Mouse (Mus musculus) lung, embryonic 15.5 days (tissue): ENCODE measurements at regions not wholly inside any gene's neighbourhood (a gene's known extent, or its start where the extent isn't known, plus 50 kb on each side); places are given as distances from the start of the nearest gene placed in this dataset.
A peak's percentile ranks its signal among the peaks of the same experiment; 100 is the strongest.
"Not testable (repeated sequence)": the region's sequence is repeated elsewhere in the genome, so short reads cannot be mapped to it uniquely, and the experiment has no call there.

Experiments
- ATAC-seq: fragments of 200-750 bp; cut with Nextera tagmentation; 2 replicates; pipeline ENCODE4 v1.8.0; 2017; ENCODE audit warnings: moderate number of reproducible peaks, borderline replicate concordance; ENCODE audit not compliant: low FRiP score, low TSS enrichment; ENCODE audit errors: extremely low read depth
- H3K27ac ChIP-seq: fragments of 300-500 bp; sonication (generic); 2 replicates; pipeline ENCODE4 v1.5.1; 2015; ENCODE audit warnings: moderate library complexity, mild to moderate bottlenecking, inconsistent platforms
- H3K27me3 ChIP-seq: fragments of 300-500 bp; sonication (generic); 2 replicates; pipeline ENCODE4 v1.6.1; 2015; ENCODE audit warnings: inconsistent platforms
- H3K36me3 ChIP-seq: fragments of 300-500 bp; sonication (generic); 2 replicates; pipeline ENCODE4 v1.6.1; 2015; ENCODE audit warnings: inconsistent platforms
- H3K4me1 ChIP-seq: fragments of 300-500 bp; sonication (generic); 2 replicates; pipeline ENCODE4 v1.6.1; 2015; ENCODE audit warnings: inconsistent platforms
- H3K4me2 ChIP-seq: fragments of 300-500 bp; sonication (generic); 2 replicates; pipeline ENCODE4 v1.6.1; 2015; ENCODE audit warnings: inconsistent platforms, mild to moderate bottlenecking, moderate library complexity
- H3K4me3 ChIP-seq: fragments of 300-500 bp; sonication (generic); 2 replicates; pipeline ENCODE4 v1.5.1; 2015; ENCODE audit warnings: mild to moderate bottlenecking, inconsistent platforms
- H3K9ac ChIP-seq: fragments of 300-500 bp; sonication (generic); 2 replicates; pipeline ENCODE4 v1.6.1; 2015; ENCODE audit warnings: inconsistent platforms
- H3K9me3 ChIP-seq: fragments of 300-500 bp; sonication (generic); 2 replicates; pipeline ENCODE4 v1.6.1; 2016; ENCODE audit warnings: inconsistent platforms
- WGBS: fragments of 180-500 bp; shearing (Covaris S2); methylation state at CpG from one replicate; pipeline ENCODE4 v1.1.7; 2015; 5-methylcytosine and 5-hydroxymethylcytosine counted together

DNA sequence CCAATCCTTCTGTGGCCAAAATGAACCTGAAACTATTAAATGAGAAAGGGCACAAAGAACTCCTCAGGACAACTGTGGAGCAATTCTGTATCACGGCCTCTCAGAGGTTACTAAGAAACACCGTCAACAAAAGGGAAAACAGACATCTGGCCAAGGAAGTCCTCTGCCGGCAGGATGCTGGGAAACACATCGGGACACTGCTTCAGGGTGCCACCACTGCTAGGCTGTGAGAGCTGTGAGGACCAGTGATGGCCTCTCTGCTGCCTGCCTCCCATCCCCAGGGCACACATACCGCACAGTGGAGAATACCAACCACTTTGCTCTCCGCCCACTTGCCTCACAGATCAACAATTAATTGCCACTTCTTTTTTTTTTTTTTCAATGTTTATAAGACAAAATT, 182.6 kb upstream of the Klf14 start:
- Histone ChIP-seq H3K9ac (no peak overlapping the region), H3K27ac (no peak overlapping the region), H3K27me3 (no peaks in the 10 kb centered on the region), H3K4me3 (no peak overlapping the region), H3K9me3 (no peaks in the 10 kb centered on the region), H3K4me1 (0 out of 2 replicates have a peak, but pooled peaks cover 5% of the 10 kb centered on the region), H3K4me2 (no peak overlapping the region), H3K36me3 (no peaks in the 10 kb centered on the region)
- no peak for ATAC-seq
- 79% methylated on average over 6 of the region's 6 CpGs for WGBS

DNA sequence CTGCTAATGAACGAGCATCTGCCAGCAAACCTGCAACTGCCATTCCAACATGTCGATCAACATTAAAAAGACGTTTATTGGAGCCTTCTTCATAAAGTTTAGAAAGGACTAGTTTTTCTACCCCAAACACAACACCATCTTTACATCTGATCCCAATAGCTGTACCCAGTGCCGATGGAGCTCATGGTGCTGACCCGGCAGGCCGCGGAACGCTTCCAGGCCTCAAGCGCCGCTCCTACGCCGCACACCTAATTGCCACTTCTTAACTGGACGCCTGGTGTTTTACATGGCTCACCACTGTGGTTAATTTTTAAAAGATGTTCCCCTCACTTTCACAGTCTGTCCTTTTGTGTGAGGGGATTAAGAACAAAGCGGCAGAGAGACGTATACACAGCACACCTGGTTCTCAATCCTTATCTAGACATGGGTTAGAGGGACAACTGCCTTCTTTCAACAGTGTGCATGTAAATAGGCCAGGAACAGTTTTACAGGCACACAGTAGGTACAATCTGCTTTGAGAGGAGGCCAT, 183.7 kb upstream of the Klf14 start:
- H3K4me2 ChIP-seq, ATAC-seq, H3K27me3 ChIP-seq, H3K9me3 ChIP-seq, H3K36me3 ChIP-seq, H3K9ac ChIP-seq, H3K4me1 ChIP-seq, H3K4me3 ChIP-seq, H3K27ac ChIP-seq: not testable (repeated sequence)
- WGBS = 92% methylated on average over 15 of the region's 15 CpGs

- Histone ChIP-seq H3K4me3 (no peak overlapping the region), H3K9me3 (no peaks in the 10 kb centered on the region), H3K9ac (no peak overlapping the region), H3K4me1 (peaks cover 5% of the 10 kb centered on the region; the same call in 1 of the 2 replicates), H3K27ac (no peak overlapping the region), H3K4me2 (no peak overlapping the region), H3K36me3 (no peaks in the 10 kb centered on the region), H3K27me3 (no peaks in the 10 kb centered on the region)
- 61% methylated on average over 10 of the region's 10 CpGs for WGBS
- no peak for ATAC-seq
These were observed 186.8 kb upstream of the Klf14 start for GRCm38 (mm10) chr6:31145687-31146086.

- 52% methylated on average over 5 of the region's 5 CpGs for WGBS
These were observed 187.9 kb upstream of the Klf14 start for GRCm38 (mm10) chr6:31146779-31147178.

DNA sequence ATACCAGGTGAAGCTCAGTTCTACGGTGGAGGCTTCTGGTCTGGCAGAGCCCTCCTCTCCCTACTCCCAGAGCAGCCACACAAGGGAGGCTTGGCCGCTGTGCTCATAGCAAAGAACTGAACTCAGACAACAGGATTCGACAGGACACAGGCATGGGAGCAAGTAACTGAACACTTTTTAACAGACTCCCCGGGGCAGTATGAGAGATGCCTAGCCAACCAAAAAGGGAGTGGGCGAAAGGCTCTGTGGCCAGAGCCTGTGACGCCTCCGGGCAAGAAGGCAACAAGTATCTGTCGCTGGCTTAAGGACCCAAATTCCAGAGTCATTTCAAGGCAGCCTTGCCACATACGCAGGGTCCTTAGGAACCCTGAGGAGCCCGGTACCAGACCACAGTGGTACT, 188.8 kb upstream of the Klf14 start:
- Histone ChIP-seq H3K36me3 (no peaks in the 10 kb centered on the region), H3K4me3 (no peak overlapping the region), H3K4me1 (peaks cover 5% of the 10 kb centered on the region; the same call in 1 of the 2 replicates), H3K9ac (no peak overlapping the region), H3K27ac (no peak overlapping the region), H3K9me3 (no peaks in the 10 kb centered on the region), H3K27me3 (no peaks in the 10 kb centered on the region), H3K4me2 (no peak overlapping the region)
- no peak for ATAC-seq
- WGBS = 76% methylated on average over 10 of the region's 10 CpGs

More at GRCm38 (mm10) chr6:31146779-31147178, 187.9 kb upstream of the Klf14 start:
- Histone ChIP-seq H3K4me3 (no peak overlapping the region), H3K9ac (no peak overlapping the region), H3K27me3 (no peaks in the 10 kb centered on the region), H3K9me3 (no peaks in the 10 kb centered on the region), H3K27ac (no peak overlapping the region), H3K4me1 (peaks cover 5% of the 10 kb centered on the region; the same call in 1 of the 2 replicates), H3K4me2 (no peak overlapping the region), H3K36me3 (no peaks in the 10 kb centered on the region)
- ATAC-seq = no peak

DNA sequence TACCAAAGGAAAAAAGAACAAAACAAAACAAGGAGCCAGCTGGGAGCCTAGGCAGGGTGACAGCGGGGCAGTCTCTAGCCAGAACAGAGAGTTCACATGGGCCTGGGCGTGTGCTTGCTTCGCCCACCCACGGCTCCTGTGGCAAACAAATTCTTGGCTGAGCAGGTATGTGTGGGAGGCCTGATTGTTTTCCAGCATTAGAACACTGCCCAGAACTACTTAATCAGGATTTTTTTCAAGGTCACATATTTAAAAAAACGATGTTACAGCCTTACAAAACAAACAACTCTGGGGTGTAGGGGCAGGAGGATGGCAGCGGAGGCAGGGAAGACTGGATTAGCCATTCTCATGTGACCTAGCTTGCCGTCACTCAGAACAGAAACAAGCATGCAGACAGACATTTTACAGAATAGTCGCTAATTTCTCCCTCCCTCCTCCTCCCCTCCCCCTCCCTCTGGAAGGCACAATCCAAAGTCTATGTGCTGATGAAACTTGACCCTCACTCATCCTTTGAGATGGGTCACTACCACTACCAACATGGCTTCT, 189.5 kb upstream of the Klf14 start:
- Histone ChIP-seq H3K4me1 (peaks cover 5% of the 10 kb centered on the region; the same call in 1 of the 2 replicates), H3K4me3 (no peak overlapping the region), H3K9ac (no peak overlapping the region), H3K36me3 (no peaks in the 10 kb centered on the region), H3K27me3 (no peaks in the 10 kb centered on the region), H3K27ac (no peak overlapping the region), H3K9me3 (no peaks in the 10 kb centered on the region), H3K4me2 (no peak overlapping the region)
- WGBS = 51% methylated on average over 8 of the region's 8 CpGs
- no peak for ATAC-seq

- Histone ChIP-seq H3K4me1 (peaks cover 1% of the 10 kb centered on the region; the same call in 1 of the 2 replicates), H3K9ac (no peak overlapping the region), H3K4me2 (no peak overlapping the region), H3K9me3 (no peaks in the 10 kb centered on the region), H3K27me3 (no peaks in the 10 kb centered on the region), H3K27ac (no peak overlapping the region), H3K4me3 (no peak overlapping the region), H3K36me3 (no peaks in the 10 kb centered on the region)
- ATAC-seq = no peak
- WGBS = 60% methylated on average over 6 of the region's 6 CpGs
These were observed 190.3 kb upstream of the Klf14 start for GRCm38 (mm10) chr6:31149164-31149563.

GRCm38 (mm10) chr6:31150416-31150815, 191.5 kb upstream of the Klf14 start:
- ATAC-seq = no peak
- Histone ChIP-seq H3K36me3 (no peaks in the 10 kb centered on the region), H3K9me3 (no peaks in the 10 kb centered on the region), H3K27me3 (no peaks in the 10 kb centered on the region), H3K9ac (no peak overlapping the region), H3K4me3 (no peak overlapping the region), H3K4me2 (no peak overlapping the region), H3K27ac (no peak overlapping the region), H3K4me1 (no peaks in the 10 kb centered on the region; the same call in 1 of the 2 replicates)
- 87% methylated on average over 8 of the region's 8 CpGs for WGBS

- WGBS = 19% methylated on average over 5 of the region's 5 CpGs
- Histone ChIP-seq H3K36me3 (no peaks in the 10 kb centered on the region), H3K9ac (no peak overlapping the region), H3K4me3 (no peak overlapping the region), H3K4me2 (no peak overlapping the region), H3K9me3 (no peaks in the 10 kb centered on the region), H3K4me1 (peaks cover 24% of the 10 kb centered on the region; the same call in 1 of the 2 replicates), H3K27ac (no peak overlapping the region), H3K27me3 (no peaks in the 10 kb centered on the region)
- ATAC-seq = no peak
These were observed 197.0 kb upstream of the Klf14 start for GRCm38 (mm10) chr6:31155857-31156256.

DNA sequence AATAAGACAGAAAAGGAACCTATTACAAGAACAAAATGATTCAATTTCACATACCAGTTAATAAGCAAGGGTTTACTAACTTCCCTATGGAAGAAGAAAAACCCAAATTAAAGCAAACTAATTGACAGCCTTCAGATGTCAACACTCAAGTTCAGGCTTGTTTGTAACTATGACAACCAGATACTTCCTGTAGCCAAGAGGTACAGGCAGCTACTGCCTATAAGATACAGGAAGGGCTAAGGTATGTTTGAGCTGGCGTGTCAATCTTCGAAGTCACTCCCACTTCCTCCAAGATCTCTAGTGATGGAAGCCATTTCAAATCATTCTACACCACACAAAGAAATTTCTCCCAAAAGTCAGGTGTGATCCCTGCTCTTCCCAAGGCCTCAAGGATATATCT, 198.1 kb upstream of the Klf14 start:
- Histone ChIP-seq H3K4me1 (peaks cover 26% of the 10 kb centered on the region; the same call in 1 of the 2 replicates), H3K4me2 (no peak overlapping the region), H3K36me3 (no peaks in the 10 kb centered on the region), H3K9me3 (no peaks in the 10 kb centered on the region), H3K27me3 (no peaks in the 10 kb centered on the region), H3K4me3 (no peak overlapping the region), H3K27ac (no peak overlapping the region), H3K9ac (no peak overlapping the region)
- WGBS = 77% methylated on average over 2 of the region's 2 CpGs
- ATAC-seq = no peak

GRCm38 (mm10) chr6:31157429-31157828, 198.6 kb upstream of the Klf14 start:
- peaks cover 26% of the 10 kb centered on the region; the same call in 1 of the 2 replicates for H3K4me1 ChIP-seq
- 91% methylated on average over 6 of the region's 6 CpGs for WGBS
- no peak overlapping the region for H3K4me3 ChIP-seq
- no peaks in the 10 kb centered on the region for H3K36me3 ChIP-seq
- no peaks in the 10 kb centered on the region for H3K27me3 ChIP-seq
- H3K27ac ChIP-seq = no peak overlapping the region
- no peak overlapping the region for H3K4me2 ChIP-seq
- ATAC-seq = no peak
- H3K9ac ChIP-seq = no peak overlapping the region
- H3K9me3 ChIP-seq = no peaks in the 10 kb centered on the region

GRCm38 (mm10) chr6:31158648-31159047, 199.8 kb upstream of the Klf14 start:
- WGBS = 45% methylated on average over 7 of the region's 7 CpGs
- peaks cover 26% of the 10 kb centered on the region; the same call in 1 of the 2 replicates for H3K4me1 ChIP-seq
- no peaks in the 10 kb centered on the region for H3K36me3 ChIP-seq
- no peak overlapping the region for H3K4me2 ChIP-seq
- ATAC-seq = no peak
- no peaks in the 10 kb centered on the region for H3K27me3 ChIP-seq
- peak overlapping the region; percentile 36; the same call in 1 of the 2 replicates for H3K27ac ChIP-seq
- no peak overlapping the region for H3K9ac ChIP-seq
- no peaks in the 10 kb centered on the region for H3K9me3 ChIP-seq
- H3K4me3 ChIP-seq = no peak overlapping the region
